14 mouse cellular contexts compared by ENCODE assay signal in the genomic region with DNA sequence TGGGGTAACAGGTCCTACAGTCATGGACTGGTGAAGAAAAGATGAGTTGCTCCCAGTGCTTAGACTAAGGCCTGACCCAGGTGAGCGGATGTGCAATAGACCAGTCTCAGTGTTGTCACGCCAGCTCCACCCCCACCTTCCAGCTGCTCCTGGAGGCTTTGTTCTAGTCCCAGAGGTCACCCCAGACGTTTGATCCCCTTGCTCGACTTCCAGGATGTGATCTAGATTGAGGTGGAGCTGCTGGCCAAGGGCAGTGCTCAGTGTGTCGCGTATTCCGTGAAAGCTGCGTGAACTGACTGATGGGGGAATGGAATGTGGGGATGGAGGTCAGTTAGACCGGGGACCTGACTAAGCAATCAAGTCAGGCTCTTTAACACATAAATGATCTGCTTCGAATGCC. TPM values are rescaled to one million over a fixed set of nuclear protein-coding genes. Genes with fewer than 3 reads are reported as not detected.
DNase-seq lines count a peak whose midpoint lies in the region; ATAC-seq and TF ChIP-seq lines count a peak whose summit lies in the region.
"Had no signal": no experiment of that assay in that cellular context is flagged by ENCODE, and none has a peak within 500 bp of the region (broad histone marks: within the 10 kb centered on the region; RNA-seq: fewer than 3 reads in every experiment).

No protein-coding gene starts in this region.

- no peak overlapping the region for H3K4me2 ChIP-seq in kidney, embryonic 15.5 days
- H3K4me2 ChIP-seq in limb, embryonic 11.5 days (ENCODE audit: low read depth, severe bottlenecking): no peak overlapping the region
- H3K4me2 ChIP-seq: forebrain, embryonic 13.5 days; hindbrain, embryonic 14.5 days; liver, embryonic 13.5 days had no signal

- H3K27me3 ChIP-seq in kidney, embryonic 15.5 days: no peaks in the 10 kb centered on the region
- H3K27me3 ChIP-seq in C2C12 (ENCODE audit: control insufficient read depth, insufficient read depth, insufficient read length): no peaks in the 10 kb centered on the region
- no peaks in the 10 kb centered on the region for H3K27me3 ChIP-seq in limb, embryonic 11.5 days (ENCODE audit: control insufficient read depth, insufficient read depth, low read length)
- H3K27me3 ChIP-seq: forebrain, embryonic 13.5 days; liver, embryonic 13.5 days had no signal

- 0 out of 2 replicates have a peak, but pooled peaks cover 4% of the 10 kb centered on the region for H3K9me3 ChIP-seq in kidney, embryonic 15.5 days (replicated peaks)
- no peaks in the 10 kb centered on the region for H3K9me3 ChIP-seq in limb, embryonic 11.5 days (ENCODE audit: control insufficient read depth, low read length)
- H3K9me3 ChIP-seq: forebrain, embryonic 13.5 days; liver, embryonic 13.5 days had no signal

- H3K79me3 ChIP-seq in C2C12 (ENCODE audit: low read depth): peaks cover 34% of the 10 kb centered on the region

- no peak for DNase-seq in kidney, postnatal 25 days
- DNase-seq in WW6 (ENCODE audit: low read depth, low spot score): peak; percentile 90
- peak; percentile 37 for DNase-seq in limb, embryonic 11.5 days (ENCODE audit: low spot score)
- DNase-seq in heart, adult 11 months: no peak
- no peak for DNase-seq in embryo, embryonic 11 days
- DNase-seq: heart, adult 18-20 months; kidney, postnatal 36 days; liver, embryonic 13.5 days; right cerebral cortex, postnatal 4 days had no signal

- peaks cover 66% of the 10 kb centered on the region for H3K4me1 ChIP-seq in kidney, embryonic 15.5 days
- peaks cover 34% of the 10 kb centered on the region for H3K4me1 ChIP-seq in limb, embryonic 11.5 days (ENCODE audit: control insufficient read depth, insufficient read depth, low read length)

- H3K27ac ChIP-seq in kidney, embryonic 15.5 days: 0 out of 2 replicates have a peak overlapping the region, but pooled peaks have one; percentile 18
- no peak overlapping the region for H3K27ac ChIP-seq in limb, embryonic 11.5 days (replicated peaks; ENCODE audit: low read depth, low read length)
- H3K27ac ChIP-seq: forebrain, embryonic 13.5 days; hindbrain, embryonic 14.5 days; liver, embryonic 13.5 days had no signal

- H3K9ac ChIP-seq in kidney, embryonic 15.5 days: no peak overlapping the region
- no peak overlapping the region; the same call in 1 of the 2 replicates for H3K9ac ChIP-seq in limb, embryonic 11.5 days (ENCODE audit: low read length)
- H3K9ac ChIP-seq: forebrain, embryonic 13.5 days; hindbrain, embryonic 14.5 days; liver, embryonic 13.5 days had no signal

- no peak for TF ChIP-seq CTCF in C2C12 (IDR thresholded peaks at IDR 0.05; ENCODE audit: control insufficient read depth, insufficient read depth, insufficient read length)

- ATAC-seq in kidney, embryonic 15.5 days (replicated peaks; ENCODE audit: low FRiP score): no peak; the same call in 1 of the 2 replicates
- ATAC-seq in limb, embryonic 11.5 days (ENCODE audit: insufficient number of reproducible peaks, low FRiP score, low TSS enrichment, low read depth): no peak
- ATAC-seq: forebrain, embryonic 13.5 days; intestine, postnatal 0 days had no signal

- no peak overlapping the region for H3ac ChIP-seq in C2C12 (ENCODE audit: control insufficient read depth, insufficient read length, low read depth)

- 34% methylated on average over 10 of the region's 10 CpGs for WGBS in kidney, embryonic 15.5 days
- WGBS in limb, embryonic 11.5 days: 32% methylated on average over 10 of the region's 10 CpGs

- H3K36me3 ChIP-seq in kidney, embryonic 15.5 days: no peaks in the 10 kb centered on the region
- H3K36me3 ChIP-seq in C2C12 (ENCODE audit: control insufficient read depth, insufficient read depth): no peaks in the 10 kb centered on the region
- no peaks in the 10 kb centered on the region for H3K36me3 ChIP-seq in limb, embryonic 11.5 days (ENCODE audit: control insufficient read depth, insufficient read depth, low read length)
- H3K36me3 ChIP-seq: liver, embryonic 13.5 days had no signal

- H3K79me2 ChIP-seq in C2C12 (ENCODE audit: control insufficient read depth, insufficient read depth): peaks cover 69% of the 10 kb centered on the region

- H3K4me3 ChIP-seq in kidney, embryonic 15.5 days (replicated peaks): no peak overlapping the region
- H3K4me3 ChIP-seq in C2C12 (ENCODE audit: insufficient read depth, poor library complexity, severe bottlenecking): no peak overlapping the region
- H3K4me3 ChIP-seq in limb, embryonic 11.5 days (ENCODE audit: low read depth, low read length): no peak overlapping the region
- H3K4me3 ChIP-seq: forebrain, embryonic 13.5 days; liver, embryonic 13.5 days had no signal

TF ChIP-seq in C2C12, 6 proteins besides CTCF, POLR2A, EP300 and RAD21:
- no peak for TF ChIP-seq MAX (IDR thresholded peaks at IDR 0.05)
- TF ChIP-seq MYOD1 (IDR thresholded peaks at IDR 0.05; ENCODE audit: control insufficient read depth, insufficient read length, low read depth): peak; percentile 47
- TF ChIP-seq CEBPB (IDR thresholded peaks at IDR 0.05; ENCODE audit: low read depth): no peak
- TF ChIP-seq FOSL1 (IDR thresholded peaks at IDR 0.05; ENCODE audit: insufficient read depth, low read length, poor library complexity, severe bottlenecking): no peak
- no peak for TF ChIP-seq USF1 (IDR thresholded peaks at IDR 0.05; ENCODE audit: low read depth)

RNA-seq across cellular contexts. Expression of gene Glod4, which starts 43.8 kb away (rescaled TPM):
- polyA plus RNA-seq in kidney, embryonic 15.5 days (2015; fragmentation: Nextera tagmentation; extraction: Ambion mirVana): 141 and 144 TPM in 2 replicates
- polyA plus RNA-seq in C2C12 (2012; fragmentation: generic; extraction: Trizol): 34.2 TPM
- 136 TPM in 2 replicates for polyA plus RNA-seq in limb, embryonic 11.5 days (2014; fragmentation: Nextera tagmentation; extraction: Ambion mirVana)

RNA-seq across cellular contexts. Expression of gene Mrm3, which starts 43.8 kb away (rescaled TPM):
- 25.7 and 26.3 TPM in 2 replicates for polyA plus RNA-seq in kidney, embryonic 15.5 days (2015; fragmentation: Nextera tagmentation; extraction: Ambion mirVana)
- polyA plus RNA-seq in C2C12 (2012; fragmentation: generic; extraction: Trizol): 20.9 TPM
- 23.9 and 24.0 TPM in 2 replicates for polyA plus RNA-seq in limb, embryonic 11.5 days (2014; fragmentation: Nextera tagmentation; extraction: Ambion mirVana)

Comparison
In these comparisons a context has a peak if more than half of its experiments do, and no peak if none do; other contexts are left out.
1. DNase-seq: peak in WW6 (single experiment) and limb, embryonic 11.5 days (single experiment); none in kidney, postnatal 25 days (0 of 2), heart, adult 11 months (single experiment) and embryo, embryonic 11 days (single experiment).